Mouse (Mus musculus): ENCODE results near the gene Zfp981.
"Not testable (repeated sequence)": the region's sequence is repeated elsewhere in the genome, so short reads cannot be mapped to it uniquely, and the experiment has no call there.

The Zfp981 gene

DNA sequence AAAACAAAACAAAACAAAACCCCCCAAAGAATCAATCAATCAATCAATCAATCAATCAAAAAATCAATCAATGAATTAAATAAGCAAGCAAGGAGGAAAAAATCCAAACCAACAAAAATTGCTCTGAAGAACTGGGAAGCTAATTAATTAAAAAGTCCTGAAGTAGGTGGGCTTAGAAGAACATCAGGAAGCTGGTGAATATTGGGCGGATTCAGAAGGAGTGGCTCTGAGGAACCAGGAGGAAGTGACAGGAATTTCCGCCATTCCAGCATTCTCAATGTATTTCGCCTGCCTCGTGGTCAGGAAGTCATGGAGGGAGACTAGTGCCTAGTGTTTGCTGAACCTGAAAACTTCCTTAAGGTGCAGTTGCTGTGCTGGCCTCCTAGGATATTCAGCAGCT, at the start of gene Zfp981:
TSS of gene Zfp981 (plus strand) at position 301 of the 400 bp plus-strand sequence.
- DNase-seq = not testable (repeated sequence)

DNA sequence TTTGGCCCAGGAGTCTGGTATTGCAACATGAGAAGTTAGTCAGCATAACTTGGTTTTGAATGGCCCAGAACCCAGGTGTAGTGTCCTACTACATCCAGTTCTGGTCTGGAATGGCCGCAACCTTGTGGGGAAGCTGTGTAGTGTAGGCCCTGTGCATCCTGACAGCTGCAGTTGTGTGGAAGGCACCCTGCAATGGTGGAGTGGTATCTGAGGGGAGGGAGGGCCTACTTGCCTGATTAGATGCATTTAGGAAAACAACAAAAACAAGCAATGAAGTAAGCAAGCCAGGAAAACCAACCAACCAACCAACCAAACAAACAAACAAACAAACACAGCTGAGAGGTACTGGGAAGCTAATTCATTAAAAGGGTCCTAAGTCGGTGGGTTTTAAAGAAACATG, 49.3 kb upstream of the Zfp981 start:
- not testable (repeated sequence) for DNase-seq

GRCm38 (mm10) chr4:146454170-146454569, 47.7 kb upstream of the Zfp981 start:
- not testable (repeated sequence) for DNase-seq

GRCm38 (mm10) chr4:146454896-146455295, 46.9 kb upstream of the Zfp981 start:
- no peak for DNase-seq

- DNase-seq = no peak
These were observed 46.5 kb upstream of the Zfp981 start for GRCm38 (mm10) chr4:146455321-146455721.

DNA sequence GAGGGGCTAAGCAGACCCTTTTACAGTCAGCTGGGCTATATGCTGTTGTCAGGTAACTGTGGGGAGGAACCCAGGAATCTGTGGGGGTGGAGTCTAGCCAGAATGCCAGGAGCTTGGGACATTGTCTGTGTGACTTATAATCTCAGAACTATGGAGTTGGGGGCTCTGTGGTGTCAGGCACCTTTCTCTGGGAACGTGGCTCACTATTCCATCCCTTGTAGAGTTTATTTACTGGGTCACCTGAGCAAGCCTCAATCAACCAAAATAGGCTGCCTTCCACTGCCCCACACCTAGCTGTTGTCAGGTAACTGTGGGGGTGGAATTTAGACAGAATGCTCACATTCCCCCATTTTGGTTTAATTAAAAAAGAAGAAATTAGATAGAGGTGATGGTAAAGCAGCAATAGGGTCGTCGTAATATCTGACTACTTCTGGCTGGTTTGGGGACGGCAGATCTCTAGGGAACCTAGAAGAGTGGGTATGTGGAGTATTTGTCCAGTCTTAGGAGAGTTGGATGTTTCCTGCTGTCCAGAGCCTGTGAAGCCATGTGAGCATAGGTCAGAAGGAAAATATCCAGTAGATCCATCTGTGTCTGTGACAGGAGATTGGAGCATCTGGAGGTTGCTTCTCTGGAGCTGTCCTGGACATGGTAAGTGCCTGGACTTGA, 45.6 kb upstream of the Zfp981 start:
- DNase-seq = no peak

GRCm38 (mm10) chr4:146457126-146457525, 44.7 kb upstream of the Zfp981 start:
- DNase-seq = no peak

GRCm38 (mm10) chr4:146457720-146458119, 44.1 kb upstream of the Zfp981 start:
- DNase-seq = no peak

GRCm38 (mm10) chr4:146459822-146460221, 42.0 kb upstream of the Zfp981 start:
- not testable (repeated sequence) for DNase-seq

DNA sequence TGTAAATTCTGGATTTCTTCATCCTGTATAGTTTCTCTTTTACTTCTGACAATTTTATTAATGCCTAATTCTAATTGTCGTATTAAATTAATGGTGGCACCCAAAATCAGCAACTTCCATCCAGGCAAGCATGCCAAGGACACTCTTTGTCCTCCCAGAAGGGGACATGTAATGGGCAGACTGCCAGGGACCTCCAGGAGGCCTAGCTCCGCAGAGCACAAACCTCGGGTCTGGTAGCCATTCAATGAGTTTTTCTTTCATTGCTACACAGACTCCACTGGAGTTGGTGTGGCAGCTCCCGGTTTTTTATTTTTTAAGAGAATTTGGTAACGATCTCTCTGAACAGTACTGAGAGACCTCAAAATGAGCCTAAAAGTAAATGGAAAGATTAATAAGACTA, 41.1 kb upstream of the Zfp981 start:
- DNase-seq = not testable (repeated sequence)

GRCm38 (mm10) chr4:146463649-146464351, 38.0 kb upstream of the Zfp981 start:
- DNase-seq = not testable (repeated sequence)

- DNase-seq = not testable (repeated sequence)
These were observed 31.8 kb upstream of the Zfp981 start for GRCm38 (mm10) chr4:146469984-146470383.

GRCm38 (mm10) chr4:146474181-146474580, 27.6 kb upstream of the Zfp981 start:
- DNase-seq = not testable (repeated sequence)

DNA sequence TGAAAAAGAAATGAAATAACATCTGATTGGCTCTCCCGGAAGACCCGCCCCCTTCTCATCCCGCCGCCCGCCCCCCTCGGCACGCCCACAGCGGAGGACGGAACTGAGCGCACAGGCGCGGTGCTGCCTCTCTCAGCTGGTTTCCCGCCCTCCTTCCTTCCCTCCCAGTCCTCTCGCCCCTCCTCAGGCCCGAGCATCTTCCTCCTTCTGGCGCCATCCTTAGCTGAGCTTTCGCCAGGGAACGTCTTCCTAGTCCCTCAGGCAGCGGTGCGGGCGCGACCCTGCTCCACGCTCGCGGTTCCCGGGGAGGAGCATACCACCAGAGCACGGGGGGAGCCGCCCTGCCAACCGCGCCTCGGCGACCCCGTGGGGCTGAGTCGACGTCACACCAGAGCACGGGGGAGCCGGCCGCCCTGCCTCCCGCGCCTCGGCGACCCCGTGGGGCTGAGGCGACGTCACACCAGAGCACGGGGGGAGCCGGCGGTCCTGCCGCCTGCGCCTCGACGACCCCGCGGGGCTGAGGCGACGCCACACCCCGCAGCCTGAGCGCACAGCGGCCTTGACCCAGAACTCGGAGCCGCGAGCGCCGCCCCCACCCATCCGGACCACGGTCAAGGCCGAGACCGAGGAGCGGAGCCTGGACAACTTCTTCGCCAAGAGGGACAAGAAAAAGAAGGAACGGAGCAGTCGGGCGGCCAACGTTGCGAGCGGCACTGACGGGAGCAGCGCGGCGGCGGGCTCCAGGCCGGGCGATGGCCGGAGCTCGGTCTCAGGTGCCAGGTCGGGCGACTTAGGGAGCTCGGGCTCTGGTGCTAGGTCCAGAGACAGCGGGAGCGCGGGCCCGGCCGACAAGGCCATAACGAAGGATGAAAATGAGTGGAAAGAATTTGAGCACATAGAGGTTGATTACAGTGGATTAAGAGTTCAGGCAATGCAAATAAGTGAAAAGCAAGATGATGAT, 26.8 kb upstream of the Zfp981 start:
- not testable (repeated sequence) for DNase-seq

DNA sequence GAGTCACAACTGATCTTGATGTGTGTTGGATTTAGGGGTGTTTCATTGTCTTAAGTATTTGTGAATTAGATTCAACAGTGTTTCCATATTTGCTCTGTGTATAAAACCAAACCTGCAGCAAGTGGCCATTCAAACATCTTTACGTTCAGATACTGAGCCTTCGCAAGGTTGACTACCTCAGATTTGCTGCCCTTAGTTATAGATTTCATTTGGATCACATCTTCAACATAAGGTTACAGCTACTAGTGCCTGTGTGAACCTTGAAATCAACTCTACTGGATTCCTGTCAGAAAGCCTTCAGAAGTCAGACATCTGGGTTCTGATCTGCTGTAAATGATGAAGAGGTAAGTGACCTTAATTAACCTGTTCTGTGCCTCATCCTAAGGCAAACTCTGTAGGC, 25.6 kb upstream of the Zfp981 start:
- DNase-seq = not testable (repeated sequence)

- DNase-seq = not testable (repeated sequence)
These were observed 24.9 kb upstream of the Zfp981 start for GRCm38 (mm10) chr4:146476959-146477358.

- not testable (repeated sequence) for DNase-seq
These were observed 21.3 kb upstream of the Zfp981 start for GRCm38 (mm10) chr4:146480376-146481096.

- DNase-seq = not testable (repeated sequence)
These were observed 19.3 kb upstream of the Zfp981 start for GRCm38 (mm10) chr4:146482546-146482945.

DNA sequence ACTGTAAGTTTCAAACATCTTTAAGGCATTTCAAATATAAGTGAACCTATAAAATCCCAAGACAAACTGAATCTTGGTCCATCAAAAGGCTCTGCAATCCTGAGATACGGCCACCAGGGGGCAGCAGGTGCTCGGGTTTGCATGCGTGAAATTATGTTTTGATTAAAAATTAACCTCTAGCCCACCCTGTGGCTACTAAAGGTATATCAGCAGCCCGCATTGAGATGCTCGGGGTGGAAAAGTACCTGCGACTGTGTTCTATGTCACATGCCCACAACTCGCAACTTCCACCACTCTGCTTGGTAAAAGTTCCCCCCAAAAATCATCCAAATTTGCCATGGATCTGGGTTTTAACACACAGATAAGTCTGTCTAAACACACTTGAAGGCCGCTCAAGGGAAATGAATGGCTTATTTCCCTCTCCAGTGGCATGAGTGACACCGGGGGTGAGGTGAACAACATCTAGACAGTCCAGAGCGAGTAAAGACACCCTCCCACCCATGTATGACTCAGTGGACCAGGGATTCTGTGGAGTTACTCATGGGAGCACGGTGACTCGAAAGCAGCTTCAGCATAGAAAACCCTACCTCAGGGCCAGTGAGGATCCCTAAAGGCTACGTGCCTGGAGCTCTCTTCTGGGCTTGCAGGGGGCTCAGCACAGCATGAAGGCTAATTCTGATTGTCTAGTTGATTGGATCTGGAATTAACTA, 18.1 kb upstream of the Zfp981 start:
- not testable (repeated sequence) for DNase-seq

DNA sequence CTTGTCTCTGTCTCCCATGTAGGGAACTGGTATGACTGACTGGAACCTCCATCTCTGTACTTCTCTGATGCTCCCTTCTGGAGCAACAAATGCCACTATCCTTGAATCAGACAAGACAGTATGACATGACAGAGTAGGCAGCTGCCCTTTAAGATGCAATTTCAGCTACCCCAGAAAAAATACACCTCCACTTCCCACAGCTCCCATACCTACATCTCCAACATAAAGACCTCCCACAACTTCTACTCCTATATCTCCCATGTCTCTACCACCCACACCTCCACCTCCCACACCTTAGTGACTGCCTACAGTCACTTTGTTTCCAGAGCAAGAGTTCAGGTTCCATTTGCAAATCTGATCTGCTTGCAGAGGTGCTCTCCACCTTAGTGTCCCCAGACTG, 17.2 kb upstream of the Zfp981 start:
- DNase-seq = not testable (repeated sequence)

DNA sequence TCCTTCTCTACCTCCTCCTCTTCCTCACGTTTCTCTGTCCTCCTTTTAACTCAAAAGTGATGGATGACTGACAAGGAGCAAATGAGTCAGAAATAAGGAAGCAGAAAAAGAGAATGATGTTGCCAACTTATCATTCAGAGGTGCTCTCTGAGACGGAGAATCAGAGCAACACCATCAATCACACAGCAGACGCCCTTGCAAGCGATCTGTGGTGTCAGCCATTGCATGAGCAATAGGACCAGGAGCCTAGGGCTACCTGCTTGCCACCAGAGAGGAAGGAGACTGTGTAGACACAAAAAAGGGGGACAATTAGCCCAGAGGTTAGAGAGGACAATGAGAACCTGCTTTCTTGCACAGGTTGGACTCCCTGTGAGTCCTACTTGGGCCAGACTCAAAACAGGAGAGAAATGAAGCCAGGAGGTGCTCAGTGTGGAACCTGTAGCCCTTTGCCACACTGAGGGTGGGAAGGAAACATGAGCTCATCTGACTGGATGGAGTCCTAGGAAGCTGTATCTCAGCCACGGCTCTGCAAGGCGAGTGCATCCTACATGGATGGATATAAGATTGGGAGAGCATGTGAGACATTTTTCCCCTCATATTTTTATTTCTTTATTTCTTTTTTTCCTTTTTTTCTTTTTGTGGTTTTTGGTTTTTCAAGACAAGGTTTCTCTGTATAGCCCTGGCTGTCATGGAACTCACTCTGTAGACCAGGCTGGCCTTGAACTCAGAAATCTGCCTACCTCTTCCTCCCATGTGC, 16.5 kb upstream of the Zfp981 start:
- DNase-seq = not testable (repeated sequence)
